Mouse (Mus musculus) urinary bladder, postnatal 36 days (tissue): Measurements from ENCODE around the gene Memo1.

Experiments used
- DNase-seq, 2 experiments: peaks; one replicate each; pipeline ENCODE4 v3.0.0; 2022; ENCODE audit warnings: low spot score in 2 of 2, mixed read lengths in 1 of 2

Memo1 gene

DNA sequence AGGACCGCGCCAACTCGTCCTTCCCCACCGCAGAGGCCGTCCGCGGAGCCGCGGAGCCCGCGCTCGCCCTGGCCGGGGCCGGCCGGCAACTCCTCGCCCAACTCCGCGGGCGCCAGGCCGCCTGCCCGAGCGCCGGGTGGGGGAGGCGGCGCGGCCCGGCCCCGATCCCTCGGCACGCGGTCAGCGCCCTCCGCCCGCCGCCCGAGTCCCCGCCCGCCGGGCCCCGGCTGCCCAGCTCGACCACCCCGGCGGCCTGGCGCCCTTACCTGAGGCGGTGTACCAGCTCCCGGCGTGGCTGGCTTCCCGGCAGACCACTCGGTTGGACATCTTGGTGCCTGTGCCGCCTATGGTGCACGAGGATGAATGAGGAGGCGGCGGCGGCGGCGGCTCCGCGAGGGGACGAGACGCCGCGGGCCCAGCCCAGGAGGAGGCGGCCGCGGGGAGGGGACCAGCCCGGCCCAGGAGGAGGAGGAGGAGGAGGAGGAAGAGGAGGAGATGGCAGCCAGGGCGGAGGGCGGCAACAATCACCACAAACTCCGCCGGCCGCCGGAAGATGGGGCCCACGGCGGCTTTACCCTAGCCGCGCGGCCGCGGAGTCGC, 795 bp downstream of the Memo1 start:
- peak; percentile 79 to 89 for DNase-seq

DNA sequence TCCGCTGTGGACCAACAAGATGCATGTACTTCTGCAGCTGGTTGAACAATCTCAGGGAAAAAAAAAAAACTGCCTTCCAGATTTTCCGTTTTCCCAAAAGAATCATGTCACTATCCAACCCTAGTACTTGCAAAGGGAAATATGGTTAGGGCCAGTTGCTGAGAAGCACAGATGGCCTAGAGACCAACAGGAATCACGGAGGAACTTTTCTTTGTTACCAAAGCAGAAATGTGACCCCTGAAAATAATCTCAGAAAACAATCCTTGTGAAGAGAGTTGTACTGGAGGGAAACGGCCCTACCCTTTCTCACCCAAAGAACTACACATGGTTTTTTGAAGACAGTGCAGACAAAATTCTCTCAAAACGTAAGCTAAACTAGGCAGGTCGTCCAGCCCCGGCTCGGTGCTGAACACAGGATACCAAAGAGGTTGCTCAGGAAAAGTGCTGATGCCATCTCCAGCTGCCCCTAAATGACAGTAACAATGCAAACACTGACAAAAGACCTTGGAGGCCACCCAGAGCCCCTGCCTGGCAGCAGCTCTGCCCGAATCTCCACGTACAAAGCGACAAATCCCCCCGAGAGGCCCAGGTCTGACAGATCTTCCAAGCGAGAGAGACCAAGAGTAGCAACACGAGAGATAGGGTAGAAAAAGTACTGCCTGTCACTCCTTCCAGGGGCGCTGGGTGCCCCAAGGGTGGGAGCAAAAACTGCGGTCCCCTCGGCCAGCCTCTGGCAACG, 1.5 kb downstream of the Memo1 start:
- no peak for DNase-seq

DNA sequence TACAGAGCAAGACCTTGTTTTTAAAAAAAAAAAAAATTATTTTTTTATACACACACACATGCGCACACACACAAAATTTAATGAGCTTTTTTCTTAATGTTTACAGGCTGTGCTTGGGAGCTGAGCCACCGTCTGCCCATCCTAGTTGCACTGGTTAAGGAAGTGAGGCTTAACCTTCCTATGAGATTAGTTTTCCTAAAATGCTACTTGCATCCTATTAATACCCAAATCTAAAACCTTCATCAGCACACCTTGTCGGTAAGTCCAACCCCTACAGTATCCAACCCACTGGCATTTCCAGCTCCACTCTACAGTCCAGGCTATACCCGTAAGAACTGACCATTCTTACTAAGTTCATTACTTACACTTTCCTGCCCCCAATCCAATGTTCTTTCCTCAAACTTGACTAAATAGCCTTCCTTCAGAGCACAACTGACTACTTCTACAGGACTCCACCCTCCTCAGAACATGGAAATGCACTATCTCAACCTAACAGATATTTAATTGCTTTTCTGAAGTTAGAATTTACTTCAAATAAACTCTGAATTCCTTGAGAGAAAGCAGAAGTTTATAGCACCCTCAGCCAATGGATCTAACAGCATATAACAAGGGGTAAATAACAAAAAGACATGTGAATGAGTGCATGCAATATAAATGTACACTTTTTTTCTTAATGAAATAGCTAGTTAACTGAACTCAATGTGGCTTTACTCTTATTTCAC, 3.5 kb downstream of the Memo1 start:
- no peak for DNase-seq

DNA sequence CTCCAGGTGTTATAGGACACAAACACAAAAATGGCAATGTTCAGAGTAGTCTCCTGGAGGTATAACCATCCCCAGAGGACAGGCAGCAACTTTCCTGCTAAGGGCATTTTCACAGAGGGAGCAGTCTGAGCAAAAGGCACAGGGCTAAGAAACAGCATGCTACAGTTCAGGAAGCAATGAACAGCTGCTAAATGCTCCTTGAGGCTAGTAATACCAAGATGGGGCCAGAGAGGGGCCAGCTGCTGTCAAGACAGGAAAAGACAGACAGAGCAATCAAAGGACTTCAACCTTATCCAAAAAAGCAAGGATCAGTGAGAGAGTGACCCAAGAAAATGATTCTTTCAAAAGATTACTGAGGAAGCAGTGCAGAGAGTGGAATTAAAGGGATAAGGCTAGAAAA, 4.5 kb downstream of the Memo1 start:
- no peak for DNase-seq

DNA sequence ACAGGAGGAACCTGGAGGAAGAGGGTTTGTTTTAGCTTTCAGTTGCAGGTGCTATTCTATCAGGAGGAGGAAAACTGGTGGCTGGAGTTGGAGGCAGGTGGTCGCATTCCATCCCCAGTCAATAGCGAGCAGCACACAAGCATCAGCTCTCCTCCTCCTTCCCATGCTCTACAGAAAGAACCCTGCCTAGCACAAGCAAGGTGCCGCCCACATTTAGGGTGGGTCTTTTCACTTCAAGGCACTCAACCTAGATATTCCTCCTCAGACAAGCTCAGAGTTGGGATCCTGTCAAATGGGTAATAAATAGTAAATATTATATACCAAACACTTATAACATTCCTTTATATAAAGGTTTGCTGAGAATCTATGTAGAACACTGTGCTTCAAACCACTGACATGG, 5.1 kb downstream of the Memo1 start:
- DNase-seq = no peak

DNA sequence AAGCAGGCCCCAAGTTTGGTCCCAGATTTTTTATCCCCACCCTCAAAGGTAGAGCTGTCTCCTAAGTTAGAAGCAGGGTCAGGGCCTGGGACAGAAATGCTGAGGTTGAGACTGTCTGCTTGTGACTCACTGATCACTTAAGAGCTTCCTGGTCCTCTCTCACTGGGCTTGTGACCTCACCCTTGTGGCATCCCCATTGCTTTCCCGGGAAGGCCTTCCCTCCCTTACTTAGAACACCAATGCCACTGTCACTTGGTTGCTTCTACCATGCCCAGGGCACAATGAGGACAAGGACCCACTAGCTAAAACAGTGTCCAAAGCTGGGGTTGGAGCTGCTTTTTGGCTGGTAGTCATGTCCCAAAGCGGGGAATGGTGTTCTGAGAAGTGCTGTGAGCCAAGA, 6.7 kb downstream of the Memo1 start:
- no peak for DNase-seq

DNA sequence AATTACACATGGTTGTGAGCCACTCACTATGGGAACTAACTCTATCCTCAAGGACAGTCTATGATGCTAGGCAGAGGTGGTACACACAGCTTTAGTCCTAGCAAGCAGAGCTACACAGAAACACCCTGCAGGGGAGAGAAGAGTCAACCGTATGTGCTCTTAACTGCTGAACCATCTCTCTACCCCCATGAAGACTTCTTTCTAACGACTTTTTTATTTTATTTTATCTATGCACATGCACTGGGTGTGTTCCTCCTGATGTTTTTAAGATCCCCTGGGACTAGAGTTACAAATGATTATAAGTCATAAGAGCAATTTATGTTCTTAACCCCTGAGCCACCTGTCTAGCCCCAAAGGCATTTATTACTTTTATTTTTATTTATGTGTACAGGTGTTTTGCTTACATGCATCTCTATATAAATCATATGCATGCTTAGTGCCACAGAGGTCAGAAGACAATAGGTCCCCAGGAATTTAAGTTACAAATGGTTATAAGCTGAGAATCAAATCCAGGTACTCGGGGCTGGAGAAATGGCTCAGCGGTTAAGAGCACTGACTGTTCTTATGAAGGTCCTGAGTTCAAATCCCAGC, 9.1 kb downstream of the Memo1 start:
- no peak for DNase-seq

DNA sequence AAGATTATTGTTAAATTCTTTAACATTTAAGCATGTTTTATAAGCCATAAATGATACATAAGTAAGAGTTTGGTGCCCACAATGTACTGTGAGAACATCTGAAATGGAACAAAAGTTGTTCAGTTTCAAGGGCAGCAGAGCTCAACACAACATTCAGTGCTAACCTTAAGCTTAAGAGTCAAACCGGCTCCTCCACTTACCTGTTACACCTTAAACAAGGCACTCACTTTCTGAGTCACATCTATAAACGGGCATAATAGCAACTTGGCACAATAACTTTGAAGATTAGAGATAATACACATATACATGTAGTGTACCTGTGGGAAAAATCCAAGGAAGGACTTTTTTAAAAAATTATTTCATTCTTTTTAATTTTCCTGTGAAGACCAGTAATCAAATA, 9.6 kb downstream of the Memo1 start:
- DNase-seq = no peak

DNA sequence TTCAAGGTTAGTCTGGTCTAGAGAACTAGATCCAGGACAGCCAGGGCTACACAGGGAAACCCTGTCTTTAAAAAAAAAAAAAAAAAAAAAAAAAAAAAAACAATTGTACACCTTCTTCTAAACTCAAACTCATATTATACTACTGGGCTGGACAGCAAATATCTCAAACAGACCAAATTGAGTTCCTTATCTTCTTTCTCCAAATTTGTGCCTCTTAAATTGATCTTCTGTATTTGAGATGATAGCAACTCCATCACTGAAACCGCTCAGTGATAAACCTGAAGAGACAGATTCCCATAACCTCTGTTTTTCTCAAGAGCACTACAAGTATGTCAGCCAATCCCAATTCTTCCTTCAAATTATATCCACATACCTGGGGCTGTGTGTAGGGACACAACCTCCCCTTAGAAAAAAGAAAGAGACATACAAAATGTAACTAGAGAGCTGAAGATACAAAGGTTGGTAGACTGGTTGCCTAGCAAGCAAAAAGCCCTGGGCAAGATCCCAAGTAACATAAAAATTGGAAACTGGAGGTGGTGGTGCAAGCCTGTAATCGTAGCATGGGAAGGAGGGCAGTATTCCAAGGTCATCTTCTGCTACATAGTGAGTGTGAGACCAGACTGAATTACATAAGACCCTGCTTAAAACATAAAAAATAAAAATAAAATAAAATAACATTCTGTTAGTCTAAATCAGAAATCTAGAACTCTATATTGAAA, 10.8 kb downstream of the Memo1 start:
- no peak for DNase-seq

DNA sequence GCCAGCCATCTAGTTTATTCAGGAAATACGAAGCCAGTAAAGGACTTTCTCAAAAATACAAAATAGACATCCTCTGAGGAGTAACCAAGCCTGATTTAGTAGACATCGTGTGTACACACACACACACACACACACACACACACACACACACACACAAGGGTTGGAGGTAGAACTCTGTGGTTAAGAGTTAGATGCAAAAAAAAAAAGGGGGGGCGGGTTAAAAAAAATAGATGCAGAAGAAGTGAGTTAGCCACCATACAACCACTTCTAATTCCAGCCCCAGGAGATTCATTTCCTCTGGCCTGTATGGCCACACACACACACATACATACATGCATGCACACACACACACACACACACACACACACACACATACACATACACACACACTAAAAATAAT, 13.3 kb downstream of the Memo1 start:
- DNase-seq = no peak

DNA sequence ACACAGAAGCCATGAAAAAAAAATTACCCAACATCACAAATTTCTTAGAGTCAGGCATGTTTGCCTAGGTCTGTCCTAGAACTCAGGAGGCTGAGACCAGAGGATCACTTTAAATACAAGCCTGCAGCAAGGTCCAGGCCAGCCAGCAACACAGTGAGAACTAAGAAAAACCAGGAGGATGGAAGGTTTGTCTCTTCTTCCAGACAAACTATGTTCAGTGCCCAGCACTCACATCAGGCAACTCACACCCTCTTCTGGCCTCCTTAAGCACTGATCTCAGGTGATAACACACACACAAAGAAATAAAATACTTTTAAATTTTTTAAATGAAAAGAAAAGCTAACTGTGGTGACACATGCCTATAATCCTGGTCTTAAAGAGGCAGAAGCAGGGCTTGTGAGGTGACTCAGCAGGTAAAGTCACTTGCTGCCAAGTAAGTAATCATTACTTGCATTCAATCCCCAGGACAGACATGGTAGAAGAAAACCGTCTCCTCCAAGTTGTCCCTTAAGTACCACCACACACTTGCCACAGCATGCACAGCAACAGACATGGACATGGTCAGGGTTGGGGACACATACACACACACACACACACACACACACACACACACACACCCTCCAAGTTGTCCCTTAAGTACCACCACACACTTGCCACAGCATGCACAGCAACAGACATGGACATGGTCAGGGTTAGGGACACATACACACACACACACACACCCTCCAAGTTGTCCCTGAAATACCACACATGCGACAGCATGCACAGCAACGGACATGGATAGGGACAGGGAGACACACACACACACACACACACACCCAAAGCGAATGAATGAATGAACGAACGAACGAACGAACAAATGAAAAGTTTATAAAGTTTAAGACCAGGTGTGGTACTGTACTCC, 16.1 kb downstream of the Memo1 start:
- no peak for DNase-seq

DNA sequence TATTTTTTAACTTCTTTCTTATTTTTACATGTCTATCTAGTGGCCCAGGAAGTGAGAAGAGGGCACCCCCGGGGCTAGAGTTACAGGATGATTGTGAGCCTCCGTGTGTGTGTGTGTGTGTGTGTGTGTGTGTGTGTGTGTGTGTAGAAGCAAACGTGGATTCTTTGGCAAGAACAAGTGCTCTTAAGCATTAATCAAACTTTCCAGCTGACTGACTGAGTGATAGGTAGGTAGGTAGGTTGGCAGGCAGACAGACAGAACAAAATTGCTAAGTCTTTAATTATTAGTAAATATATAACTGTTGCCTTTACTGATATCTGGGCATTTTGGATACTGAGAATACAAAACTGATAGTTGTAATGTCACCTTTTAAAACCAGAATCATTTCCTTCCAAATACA, 20.9 kb downstream of the Memo1 start:
- DNase-seq = no peak

DNA sequence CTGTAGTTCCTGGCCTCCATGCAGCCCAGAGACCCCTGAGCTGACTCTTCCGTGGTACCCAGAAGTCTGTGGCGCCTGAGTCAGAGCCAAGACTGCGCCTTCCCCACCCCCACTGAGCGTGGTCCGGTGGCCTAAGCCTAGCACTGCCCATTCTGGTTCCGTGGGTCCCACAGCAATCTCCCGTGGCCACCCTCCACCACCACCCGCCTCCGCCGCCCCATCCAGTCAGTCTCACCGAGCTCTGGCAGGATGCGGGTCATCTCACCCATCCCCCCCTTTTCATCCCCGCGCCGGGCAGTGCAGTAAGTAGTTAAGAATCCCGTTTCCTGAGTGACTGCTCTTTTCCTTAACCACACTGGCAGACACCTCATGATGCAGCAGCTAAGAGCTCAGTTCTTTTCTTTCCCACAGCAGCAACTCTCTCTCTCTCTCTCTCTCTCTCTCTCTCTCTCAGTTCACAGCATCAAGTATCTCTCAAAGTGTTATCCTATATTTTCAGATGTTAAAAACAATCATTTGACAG, 22.6 kb downstream of the Memo1 start:
- no peak for DNase-seq

DNA sequence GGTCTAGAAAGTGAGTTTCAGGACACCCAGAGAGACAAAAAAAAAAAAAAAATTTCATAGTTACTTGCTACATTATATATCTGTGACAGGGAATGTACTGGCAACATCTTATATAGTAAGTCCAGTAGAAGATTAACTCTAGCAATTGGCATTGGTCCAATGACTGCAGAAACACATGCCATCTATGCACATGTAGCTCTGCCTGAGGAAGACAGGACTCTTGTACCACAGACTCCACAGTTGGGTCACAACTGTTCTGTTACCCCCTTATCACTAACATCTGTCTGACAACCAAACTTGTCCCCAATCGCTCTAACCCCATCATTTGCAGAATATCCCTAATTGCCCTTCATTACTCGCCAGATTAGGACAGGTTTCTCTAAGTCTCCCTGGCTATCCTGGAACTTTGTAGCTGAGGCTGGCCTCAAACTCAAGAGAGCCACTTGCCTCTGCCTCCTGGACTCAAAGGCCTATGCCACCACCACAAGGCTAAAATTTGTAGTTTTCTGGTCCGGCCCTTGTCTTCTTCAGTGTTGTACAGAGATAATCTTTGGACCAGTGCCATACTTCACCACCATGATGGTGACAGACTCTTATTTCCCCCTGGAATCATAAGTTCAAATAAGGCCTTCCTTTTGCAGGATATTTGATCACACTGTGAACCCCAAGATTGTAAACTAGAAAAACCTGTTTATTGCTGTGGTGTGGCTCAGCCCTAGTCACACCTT, 23.6 kb downstream of the Memo1 start:
- DNase-seq = no peak

DNA sequence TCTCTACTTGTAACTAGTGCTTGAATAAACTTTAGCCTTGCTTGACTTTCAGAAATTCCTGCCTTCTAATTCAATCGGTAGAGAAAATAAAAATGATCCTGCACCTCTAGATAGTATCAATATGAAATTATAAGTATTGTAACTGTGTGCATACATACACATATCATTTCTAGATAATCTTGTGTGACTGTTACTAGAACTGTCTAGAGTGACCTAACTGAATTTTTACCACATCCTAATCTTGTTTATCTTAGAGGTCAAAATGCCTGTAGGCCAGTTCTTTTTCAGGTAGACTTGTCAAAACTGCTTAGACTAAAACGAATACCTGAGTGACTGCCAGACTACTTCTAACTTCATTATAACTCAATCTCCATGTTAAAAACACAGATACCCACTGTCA, 25.1 kb downstream of the Memo1 start:
- no peak for DNase-seq

DNA sequence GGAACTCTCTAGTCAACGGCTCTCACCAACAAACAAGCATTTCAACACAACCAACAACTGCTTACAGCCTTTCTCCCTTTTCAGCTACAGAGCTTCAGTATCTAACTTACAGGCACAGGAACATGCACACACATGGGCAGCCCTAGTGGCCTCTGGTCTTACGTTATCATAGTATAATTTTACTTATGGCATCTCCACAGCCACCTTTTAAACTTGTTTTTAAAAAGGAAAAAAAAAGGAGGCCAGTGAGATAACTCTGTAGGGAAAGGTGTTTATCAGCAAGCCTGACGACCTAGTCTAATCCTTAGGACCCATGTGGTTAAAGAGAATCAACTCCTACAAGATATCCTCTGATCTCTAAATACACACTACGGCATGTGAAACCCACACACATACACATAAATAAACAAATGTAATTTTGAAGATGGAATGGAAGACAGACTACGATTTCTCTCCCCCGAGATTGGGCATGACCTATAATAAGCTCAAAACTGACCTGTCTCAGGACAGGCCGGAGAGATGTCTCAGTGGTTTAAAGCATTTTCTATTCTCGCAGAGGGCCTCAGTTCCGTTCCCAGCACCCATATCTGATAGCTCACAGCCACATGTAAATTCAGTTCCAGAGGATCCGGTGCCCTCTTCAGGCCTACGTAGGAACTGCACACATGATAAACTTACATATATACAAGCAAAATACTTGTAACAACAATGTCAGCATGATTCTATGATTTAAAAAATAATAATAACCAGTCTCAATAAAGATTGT, 27.7 kb downstream of the Memo1 start:
- DNase-seq = no peak

DNA sequence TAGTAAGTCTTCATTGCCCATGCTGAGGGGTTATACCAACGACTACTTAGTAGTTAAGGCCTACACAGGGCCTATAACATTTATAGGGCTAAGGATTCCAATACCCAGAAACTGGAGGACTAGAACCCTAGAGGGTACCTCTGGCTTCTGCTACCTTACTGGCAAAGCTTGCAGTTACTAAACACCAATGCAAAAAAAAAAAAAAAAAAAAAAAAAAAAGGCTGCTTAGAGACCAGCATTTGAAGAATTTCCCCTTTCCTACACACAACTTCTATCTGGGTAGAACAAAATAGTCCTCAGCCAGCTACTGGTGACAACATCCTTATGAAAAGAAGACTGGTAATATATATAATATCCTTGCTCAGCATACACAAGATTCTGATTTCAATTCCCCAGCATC, 29.7 kb downstream of the Memo1 start:
- DNase-seq = no peak

DNA sequence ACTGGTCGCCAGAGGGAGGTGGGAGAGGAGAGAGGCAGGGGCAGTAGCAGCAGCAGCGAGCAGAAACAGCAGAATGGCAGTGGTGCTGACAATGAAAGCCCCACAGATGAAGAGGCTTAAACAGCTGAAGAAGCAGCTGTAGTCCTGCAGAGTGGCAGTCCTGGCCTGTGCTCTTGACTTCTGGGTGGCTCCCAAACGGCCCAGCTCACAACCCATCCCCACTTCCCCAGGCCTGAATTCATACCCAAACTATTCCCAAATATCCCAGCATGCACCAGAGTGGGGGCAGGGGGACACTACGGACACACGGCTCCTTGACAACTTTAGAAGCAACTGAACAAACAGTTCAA, 30.2 kb downstream of the Memo1 start:
- no peak for DNase-seq

DNA sequence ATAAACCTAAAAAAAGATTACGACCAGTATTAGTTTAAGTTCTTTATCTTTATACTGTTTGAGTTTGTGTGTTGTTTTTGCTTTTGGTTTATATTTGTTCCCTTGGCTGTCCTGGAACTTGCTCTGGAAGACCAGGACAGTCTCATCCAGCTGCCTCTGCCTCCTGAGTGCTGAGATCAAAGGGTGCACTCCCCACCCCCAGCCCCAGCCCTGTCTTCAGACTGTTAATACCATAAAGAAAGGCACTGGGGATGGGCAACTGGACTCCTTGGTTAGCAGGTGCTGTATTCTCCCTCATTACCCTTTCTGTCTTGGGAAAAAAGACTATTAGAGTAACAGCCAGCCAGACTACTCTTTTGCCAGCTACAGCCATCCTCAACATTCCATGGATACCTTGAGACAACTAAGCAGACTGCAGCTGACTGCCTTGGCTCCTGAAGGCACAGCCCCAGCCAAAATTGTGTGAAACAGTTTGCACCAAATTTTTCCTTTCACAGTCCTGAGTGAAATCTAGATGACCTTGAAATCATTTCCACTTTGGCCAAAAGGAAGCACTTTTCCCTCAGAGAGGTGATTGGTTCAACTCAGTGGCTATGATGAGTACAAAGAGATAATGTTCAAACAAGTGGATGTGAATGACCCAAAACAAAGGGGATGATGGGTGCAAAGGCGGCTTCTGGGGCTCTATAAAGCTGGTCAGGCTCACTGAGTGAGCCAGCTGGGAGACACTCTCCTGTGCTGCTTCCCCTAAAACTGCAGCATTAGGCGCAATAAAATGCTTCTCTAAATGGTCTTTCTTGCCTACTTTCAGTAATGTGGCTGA, 30.8 kb downstream of the Memo1 start:
- no peak for DNase-seq
